Mouse (Mus musculus) right cerebral cortex, postnatal 4 days (tissue): ENCODE results near the gene Pink1.
"Not testable (repeated sequence)": the region's sequence is repeated elsewhere in the genome, so short reads cannot be mapped to it uniquely, and the experiment has no call there.

Experiments used
- DNase-seq: peaks from one replicate; pipeline ENCODE4 v3.0.0-alpha.2; 2022

Pink1 gene

DNA sequence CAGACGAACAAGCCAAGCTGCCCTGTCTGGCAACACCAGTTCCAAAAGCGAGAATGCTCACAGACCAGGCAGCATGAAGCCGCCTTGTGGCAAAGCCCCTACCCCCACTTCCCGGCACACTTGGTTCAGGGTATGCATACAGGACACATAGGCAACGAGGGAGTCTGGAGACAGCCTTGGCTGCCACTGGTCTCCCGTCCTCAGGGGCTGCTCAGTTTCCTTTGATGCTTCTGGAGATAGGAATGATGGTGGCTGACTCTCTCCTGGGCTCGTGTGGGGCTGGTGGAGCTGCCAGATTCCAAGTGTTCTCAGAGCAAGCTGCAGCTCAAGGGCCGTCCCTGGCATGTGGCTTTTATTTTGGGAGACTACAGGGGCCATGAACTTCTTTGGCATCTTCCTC, 15.3 kb upstream of the Pink1 start:
- DNase-seq = no peak

GRCm38 (mm10) chr4:138339963-138340362, 13.9 kb upstream of the Pink1 start:
- DNase-seq = peak; percentile 59

- no peak for DNase-seq
These were observed 11.2 kb upstream of the Pink1 start for GRCm38 (mm10) chr4:138337341-138337740.

GRCm38 (mm10) chr4:138336876-138337275, 10.8 kb upstream of the Pink1 start:
- DNase-seq = no peak

DNA sequence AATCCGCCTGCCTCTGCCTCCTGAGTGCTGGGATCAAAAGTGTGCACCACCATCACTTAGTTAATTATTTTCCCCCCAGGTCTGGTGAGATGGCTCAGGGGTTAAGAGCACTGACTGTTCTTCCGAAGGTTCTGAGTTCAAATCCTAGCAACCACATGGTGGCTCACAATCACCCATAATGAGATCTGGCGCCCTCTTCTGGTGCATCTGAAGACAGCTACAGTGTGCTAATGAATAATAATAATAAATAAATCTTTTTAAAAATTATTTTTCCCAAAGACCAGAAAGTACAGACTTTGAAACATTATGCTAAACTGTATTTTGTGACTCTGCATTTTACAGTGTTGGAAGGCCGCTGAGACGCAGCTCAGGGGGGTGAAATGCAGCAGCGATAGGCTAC, 9.5 kb upstream of the Pink1 start:
- DNase-seq = no peak

DNA sequence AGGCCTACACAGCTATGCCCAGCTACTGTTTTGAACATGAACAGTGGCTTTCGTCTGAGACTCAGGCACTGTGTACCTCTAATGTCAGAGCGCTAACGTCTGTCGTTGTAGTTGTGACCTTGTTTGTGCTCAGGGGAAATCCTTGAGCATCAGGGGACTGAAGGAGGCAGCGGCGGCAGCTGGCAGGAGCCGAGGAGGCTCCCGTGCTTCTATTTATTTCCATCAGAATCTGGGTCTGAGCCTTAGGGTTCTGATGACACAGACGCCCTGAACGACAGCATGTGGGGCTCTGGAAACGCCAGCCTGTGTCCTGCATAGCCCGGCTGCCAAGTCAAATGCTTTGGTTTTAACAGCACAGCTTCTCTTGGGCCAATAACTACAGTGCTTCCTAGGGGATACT, 8.9 kb upstream of the Pink1 start:
- no peak for DNase-seq

DNA sequence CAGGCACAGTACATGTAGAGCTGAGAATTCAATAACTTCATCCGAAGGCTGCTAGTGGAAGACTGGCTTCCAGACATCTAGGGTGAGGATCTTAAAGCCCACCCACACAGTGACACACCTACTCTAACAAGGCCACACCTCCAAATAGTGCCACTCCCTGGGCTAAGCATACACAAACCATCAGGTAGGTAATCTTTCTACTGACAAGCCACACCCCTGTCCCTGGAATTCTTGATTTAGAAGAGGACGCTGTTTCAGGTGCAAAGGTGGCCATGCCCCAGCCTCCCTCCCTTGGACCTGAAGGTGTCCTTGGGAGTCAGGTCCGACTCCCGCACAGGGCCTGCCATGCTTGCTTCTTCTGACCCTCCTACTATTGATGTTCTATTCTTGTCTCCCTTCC, 7.0 kb upstream of the Pink1 start:
- no peak for DNase-seq

DNA sequence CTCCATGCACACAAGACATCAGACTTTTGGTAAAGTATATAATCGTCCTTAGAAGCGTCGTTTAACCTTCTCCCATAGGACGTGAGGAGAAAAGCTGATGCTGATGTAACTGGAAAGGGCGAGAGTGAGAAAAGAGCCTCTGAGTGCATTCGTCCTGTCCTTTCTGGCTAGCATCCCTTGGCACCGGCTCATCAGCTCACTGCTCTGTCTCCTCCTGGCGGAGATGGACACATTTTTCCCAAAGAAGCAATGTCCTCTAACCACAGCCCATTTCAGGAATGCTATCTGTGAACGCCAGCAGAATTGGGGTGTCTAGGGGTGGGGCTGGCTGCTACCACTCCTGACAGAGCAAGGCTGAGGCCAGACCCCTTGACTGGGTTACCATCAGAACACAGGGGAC, 5.5 kb upstream of the Pink1 start:
- no peak for DNase-seq

DNA sequence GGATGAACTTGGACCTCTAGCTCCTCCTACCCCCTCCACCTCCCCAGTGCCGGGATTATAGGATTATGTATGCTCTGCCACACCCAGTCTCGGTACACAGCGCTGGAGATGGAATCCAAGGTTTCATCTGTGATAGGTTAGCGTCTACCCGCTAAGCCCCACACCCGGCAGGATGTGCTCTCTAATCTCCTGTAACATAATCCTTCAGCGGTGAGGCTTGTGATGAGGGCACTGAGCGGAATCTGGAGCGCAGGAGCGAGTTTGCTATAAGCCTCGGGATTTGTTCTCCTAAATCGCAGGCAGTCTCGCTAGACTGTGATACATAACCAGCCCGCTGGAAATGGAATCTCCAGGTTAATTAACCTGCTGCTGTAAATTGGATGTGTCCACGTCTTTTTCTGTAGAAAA, 4.2 kb upstream of the Pink1 start:
- DNase-seq = no peak

DNA sequence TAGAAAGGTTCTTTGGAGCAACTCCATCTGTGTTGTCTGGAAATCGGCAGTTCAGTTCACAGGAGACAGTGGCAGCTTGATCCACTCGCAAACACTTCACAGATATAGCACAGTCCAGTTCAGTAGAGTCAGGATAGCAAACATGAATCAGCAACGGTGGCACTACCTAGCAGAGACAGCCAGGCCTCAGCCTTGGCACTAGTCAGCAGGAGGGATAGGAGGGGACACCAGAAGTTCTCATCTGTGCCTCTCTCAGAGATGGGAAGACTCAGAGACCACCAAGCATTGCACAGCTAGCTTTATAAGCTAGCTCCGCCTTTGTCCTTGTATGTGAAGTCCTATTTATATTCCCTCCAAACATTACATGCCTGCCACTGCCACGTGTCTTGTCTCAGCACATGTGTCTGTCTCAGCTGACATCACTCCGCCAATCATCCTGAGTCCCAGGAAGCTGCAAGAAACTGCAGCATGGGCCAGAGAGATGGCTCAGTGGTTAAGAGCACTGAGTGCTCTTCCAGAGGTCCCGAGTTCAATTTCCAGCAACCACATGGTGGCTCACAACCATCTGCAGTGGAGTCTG, 1.9 kb upstream of the Pink1 start:
- DNase-seq = no peak

DNA sequence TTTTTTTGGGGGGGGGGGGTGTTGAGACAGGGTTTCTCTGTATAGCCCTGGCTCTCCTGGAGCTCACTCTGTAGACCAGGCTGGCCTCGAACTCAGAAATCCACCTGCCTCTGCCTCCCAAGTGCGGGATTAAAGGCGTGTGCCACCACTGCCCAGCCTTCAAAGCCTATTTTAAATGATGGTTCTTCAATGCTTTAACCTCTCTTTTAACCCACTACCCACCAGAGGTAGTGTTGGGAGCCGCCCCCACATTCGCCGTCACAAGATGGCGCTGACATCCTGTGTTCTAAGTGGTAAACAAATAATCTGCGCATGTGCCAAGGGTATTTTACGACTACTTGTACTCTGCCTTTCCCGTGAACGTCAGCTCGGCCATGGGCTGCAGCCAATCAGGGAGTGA, 1.0 kb upstream of the Pink1 start:
- DNase-seq = not testable (repeated sequence)

DNA sequence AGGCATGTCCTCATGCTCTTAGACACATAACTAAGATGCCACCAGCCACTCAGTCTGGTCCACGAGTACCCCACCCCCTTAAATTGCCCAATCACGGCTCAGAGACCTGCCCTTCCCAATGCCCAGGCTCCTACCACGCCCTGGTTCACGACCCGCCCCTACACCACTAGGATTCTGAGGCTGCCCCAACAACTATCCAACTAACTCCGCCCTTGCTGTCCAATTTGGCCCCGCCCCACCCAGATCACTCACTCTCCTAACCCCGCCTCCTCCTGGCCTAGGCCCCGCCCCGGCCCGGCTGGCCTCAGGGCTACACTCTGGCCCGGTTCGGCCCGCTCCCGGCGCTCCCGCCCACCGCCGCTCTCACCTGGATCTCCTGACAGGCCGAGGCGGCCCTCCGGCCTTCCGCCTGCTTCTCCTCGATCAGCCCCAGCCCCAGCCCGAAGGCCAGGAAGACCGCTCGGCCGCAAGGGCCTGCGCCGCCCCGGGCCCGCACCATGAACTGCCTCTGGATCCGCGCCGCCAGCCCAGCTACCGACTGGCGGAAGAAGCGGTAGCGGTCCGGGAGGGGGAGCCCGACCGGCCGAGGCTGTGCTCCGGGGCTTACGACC, 536 bp downstream of the Pink1 start:
- peak; percentile 81 for DNase-seq

- no peak for DNase-seq
These were observed 1.7 kb downstream of the Pink1 start for GRCm38 (mm10) chr4:138324451-138324850.

DNA sequence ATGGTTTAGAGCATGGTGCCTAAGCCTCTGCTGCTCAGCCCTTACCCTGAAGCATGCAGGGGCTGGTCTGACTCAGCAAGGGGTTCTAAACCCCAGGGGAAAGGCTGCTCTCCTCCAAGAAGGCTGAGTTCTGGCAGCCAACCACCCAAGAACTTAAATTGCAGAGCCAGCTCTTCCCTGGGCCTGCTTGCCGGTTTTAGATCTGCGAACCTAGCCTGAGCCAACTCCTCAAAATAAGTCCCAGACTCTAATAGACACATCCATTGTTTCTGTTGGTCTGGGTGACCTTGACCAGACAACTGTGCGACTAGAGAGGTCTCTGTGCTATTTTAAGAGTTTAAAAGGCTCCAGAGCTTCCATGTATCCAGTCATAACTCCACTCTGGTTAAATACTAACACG, 2.4 kb downstream of the Pink1 start:
- no peak for DNase-seq

DNA sequence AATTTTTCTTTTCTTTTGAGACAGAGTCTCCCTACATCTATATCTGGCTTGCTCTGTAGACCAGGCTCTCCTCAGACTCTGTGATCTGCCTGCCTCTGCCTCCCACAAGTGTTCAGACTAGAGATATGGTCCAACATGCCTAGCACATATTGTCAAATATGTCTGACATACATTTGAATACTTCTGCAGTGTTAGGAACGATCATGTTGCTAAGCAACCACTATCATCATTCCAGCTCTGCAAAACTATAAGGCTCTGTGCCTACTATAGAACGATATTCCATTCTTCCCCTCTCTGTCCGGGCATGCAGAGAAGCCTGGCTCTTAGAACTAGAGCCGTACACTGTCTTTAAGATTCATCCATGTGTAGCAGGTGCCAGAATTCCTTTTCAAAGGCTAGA, 3.4 kb downstream of the Pink1 start:
- DNase-seq = no peak

- DNase-seq = no peak
These were observed 4.6 kb downstream of the Pink1 start for GRCm38 (mm10) chr4:138321488-138321887.

DNA sequence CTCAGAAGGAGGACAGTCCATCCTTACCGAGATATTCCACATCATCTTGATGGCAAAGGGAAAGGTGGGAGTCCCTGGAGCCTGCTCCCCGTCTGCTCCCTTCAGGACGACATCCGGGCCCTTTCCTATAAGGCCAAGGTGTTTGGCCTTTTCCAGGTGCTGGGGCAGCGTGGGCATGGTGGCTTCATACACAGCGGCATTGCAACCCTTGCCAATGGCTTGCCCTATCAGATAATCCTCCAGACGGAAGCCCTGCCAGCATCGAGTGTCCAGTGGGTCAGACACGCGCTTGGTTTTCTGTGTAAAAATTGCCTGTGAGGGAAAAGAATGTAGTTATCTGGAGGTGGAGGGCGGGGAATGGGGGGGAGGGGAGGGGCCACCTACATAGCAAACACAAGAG, 5.4 kb downstream of the Pink1 start:
- DNase-seq = no peak

DNA sequence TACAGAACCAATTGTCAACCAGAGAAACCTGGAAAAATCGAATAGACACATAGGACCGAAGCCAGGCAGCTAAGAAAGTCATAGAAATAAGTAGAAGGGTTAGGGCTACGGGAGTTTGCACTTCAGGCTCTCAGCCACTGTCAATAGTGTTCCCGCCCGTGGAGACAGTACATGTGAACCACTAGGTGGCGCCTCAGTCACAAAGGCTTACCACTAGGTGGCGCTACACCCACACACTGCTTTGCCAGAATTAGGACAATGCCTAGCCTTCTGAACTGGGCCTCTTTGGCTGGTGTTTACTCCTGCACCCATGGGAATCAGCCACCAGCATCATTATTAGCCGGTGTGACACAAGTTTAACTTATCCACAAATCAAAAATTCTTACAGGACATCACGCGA, 6.6 kb downstream of the Pink1 start:
- DNase-seq = peak; percentile 83

GRCm38 (mm10) chr4:138318509-138319266, 7.4 kb downstream of the Pink1 start:
- DNase-seq = peak; percentile 75

GRCm38 (mm10) chr4:138316369-138316768, 9.7 kb downstream of the Pink1 start:
- DNase-seq = no peak

DNA sequence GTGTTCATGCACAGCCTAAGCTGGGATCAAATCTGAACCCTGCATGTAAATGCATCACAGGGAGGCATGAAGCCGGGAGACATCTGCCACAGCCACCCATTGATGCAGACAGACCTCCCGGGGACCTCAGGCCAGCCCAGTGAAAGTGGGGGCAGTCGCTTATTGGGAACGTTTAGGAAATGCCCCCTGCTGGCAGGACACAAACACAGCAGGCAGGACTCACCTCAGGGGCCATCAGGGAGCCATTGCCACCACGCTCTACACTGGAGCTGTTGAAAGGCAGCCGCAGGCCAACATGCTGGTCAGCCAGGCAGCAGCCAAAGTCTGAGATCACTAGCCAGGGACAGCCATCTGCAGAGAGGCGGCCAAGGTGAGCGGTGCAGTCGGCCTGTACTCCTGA, 10.3 kb downstream of the Pink1 start:
- no peak for DNase-seq

GRCm38 (mm10) chr4:138313795-138314194, 12.3 kb downstream of the Pink1 start:
- DNase-seq = no peak

DNA sequence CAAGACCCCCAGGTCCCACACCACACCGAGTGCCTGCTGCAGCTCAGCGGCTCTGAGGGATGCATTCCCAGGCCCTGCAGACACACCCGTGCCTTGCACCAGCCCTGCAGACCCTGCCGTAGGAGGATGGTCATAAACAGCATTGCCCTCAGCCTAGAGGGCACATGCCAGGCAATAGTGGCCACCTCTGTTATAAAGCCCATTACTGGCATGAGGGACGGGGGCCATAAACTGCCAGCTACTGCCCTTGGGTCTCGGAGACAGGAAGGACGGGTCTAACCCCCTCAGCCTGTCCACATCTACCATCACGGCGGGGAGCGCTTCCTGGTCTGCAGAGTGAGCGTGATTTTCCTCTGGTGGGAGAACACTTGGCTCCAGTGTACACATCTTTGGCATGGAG, 13.1 kb downstream of the Pink1 start:
- no peak for DNase-seq

DNA sequence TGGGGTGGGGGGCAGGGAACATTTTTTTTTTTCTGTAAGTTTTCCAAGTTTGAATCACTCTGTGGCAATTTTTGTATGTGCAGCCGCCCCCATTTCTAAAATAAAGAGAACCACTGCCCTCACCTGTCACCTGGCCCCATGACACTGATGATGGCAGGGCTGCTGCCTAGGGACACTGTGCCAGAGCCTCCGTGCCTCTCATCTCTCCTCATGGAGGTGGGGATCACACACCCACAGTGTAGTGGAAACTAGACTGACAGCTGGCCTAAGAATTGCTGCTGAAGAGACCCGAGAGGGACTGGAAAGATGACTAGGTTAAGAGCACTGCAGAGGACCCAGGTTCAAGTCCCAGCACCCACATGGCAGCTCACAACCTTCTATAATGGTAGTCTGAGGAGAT, 14.0 kb downstream of the Pink1 start:
- DNase-seq = no peak

GRCm38 (mm10) chr4:138311595-138311994, 14.5 kb downstream of the Pink1 start:
- peak; percentile 50 for DNase-seq
